Mouse (Mus musculus) midbrain, embryonic 11.5 days (tissue): ENCODE results near the gene Eif2ak3. TPM values are rescaled to one million over a fixed set of nuclear protein-coding genes. Genes with fewer than 3 reads are reported as not detected.
"Not testable (repeated sequence)": the region's sequence is repeated elsewhere in the genome, so short reads cannot be mapped to it uniquely, and the experiment has no call there.

ENCODE experiments used
- ATAC-seq: fragments of 200-750 bp; cut with Nextera tagmentation; 2 replicates; pipeline ENCODE4 v1.8.0; 2017; ENCODE audit warnings: moderate TSS enrichment, moderate library complexity; ENCODE audit not compliant: low FRiP score
- DNase-seq: peaks from one replicate; pipeline ENCODE4 v3.0.0; 2015; ENCODE audit warnings: low spot score; ENCODE audit errors: missing footprints
- H3K27ac ChIP-seq: fragments of 300-500 bp; sonication (generic); 2 replicates; pipeline ENCODE4 v1.5.1; 2014; ENCODE audit warnings: low read depth, low read length
- H3K27me3 ChIP-seq: fragments of 300-500 bp; sonication (generic); 2 replicates; pipeline ENCODE4 v1.6.1; 2014; ENCODE audit warnings: mild to moderate bottlenecking, low read length, moderate library complexity, mixed read lengths; ENCODE audit not compliant: control insufficient read depth, insufficient read depth
- H3K36me3 ChIP-seq: fragments of 300-500 bp; sonication (generic); 2 replicates; pipeline ENCODE4 v1.6.1; 2014; ENCODE audit warnings: mild to moderate bottlenecking, low read length, moderate library complexity, mixed read lengths; ENCODE audit not compliant: control insufficient read depth, insufficient read depth
- H3K4me1 ChIP-seq: fragments of 300-500 bp; sonication (generic); 2 replicates; pipeline ENCODE4 v1.6.1; 2014; ENCODE audit warnings: low read length; ENCODE audit not compliant: control insufficient read depth, insufficient read depth
- H3K4me2 ChIP-seq: fragments of 300-500 bp; sonication (generic); 2 replicates; pipeline ENCODE4 v1.6.1; 2014; ENCODE audit warnings: mild to moderate bottlenecking, moderate library complexity
- H3K4me3 ChIP-seq: fragments of 300-500 bp; sonication (generic); 2 replicates; pipeline ENCODE4 v1.5.1; 2014; ENCODE audit warnings: low read depth, low read length
- H3K9ac ChIP-seq: fragments of 300-500 bp; sonication (generic); 2 replicates; pipeline ENCODE4 v1.6.1; 2014; ENCODE audit warnings: low read length
- H3K9me3 ChIP-seq: fragments of 300-500 bp; sonication (generic); 2 replicates; pipeline ENCODE4 v1.6.1; 2016; ENCODE audit warnings: low read length; ENCODE audit not compliant: control insufficient read depth
- WGBS: fragments of 180-500 bp; shearing (Covaris S2); extraction: QIAGEN DNeasy Blood & Tissue Kit; methylation state at CpG from one replicate; pipeline ENCODE4 v1.1.7; 2014; 5-methylcytosine and 5-hydroxymethylcytosine counted together
- polyA plus RNA-seq: library from polyadenylated mRNA; unstranded; fragments of >200 nt; fragmentation: Nextera tagmentation; extraction: Ambion mirVana; gene quantifications from 2 replicates; pipeline ENCODE4 v1.2.1, GENCODE M21; 2014

The Eif2ak3 gene
- polyA plus RNA-seq, 1 experiment from 2014 or later = 9.8 TPM

DNA sequence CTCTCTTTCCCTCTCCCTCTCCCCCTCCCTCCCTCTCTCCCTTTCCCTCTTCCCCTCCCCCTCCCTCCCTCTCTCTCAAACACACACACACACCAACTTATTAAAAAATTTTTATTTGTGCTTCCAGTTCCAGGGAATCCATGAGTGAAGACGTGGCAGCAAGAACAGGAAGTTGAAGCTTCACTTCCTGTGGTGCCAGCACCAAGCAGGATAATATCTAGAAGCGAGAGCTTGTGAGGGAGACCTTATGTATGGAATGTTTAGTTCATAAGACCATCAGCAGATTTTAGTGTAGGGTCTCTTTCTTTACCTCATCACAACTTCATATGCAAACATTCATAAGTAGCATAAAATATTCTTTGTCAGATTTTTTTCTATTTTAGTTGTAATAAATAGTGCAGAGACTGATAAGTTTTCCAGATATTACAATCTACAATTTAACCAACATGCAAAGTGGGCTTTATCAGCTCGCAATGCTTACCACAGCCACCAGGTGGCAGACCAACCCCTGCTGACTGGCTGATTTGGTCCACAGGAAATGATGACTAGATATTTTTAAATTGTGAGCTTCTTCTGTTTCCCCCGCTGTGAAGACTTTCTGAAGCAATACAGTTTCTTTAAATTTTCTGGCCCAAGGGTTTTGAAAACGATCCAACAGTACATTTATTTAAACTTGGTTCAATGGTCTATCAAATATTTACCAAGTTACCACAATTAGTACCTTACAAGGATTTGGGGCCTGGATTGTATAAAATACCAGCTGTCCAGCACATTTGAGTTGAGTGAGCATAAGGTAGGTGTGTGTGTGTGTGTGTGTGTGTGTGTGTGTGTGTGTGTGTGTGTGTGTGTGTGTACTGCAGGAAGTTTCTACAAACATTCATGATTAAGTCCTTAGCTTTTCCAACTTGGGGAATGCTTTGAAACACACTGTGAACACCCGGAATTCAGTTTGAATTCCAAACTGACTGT, 32.5 kb upstream of the Eif2ak3 start:
- no peaks in the 10 kb centered on the region for H3K27me3 ChIP-seq
- no peak overlapping the region for H3K4me3 ChIP-seq
- H3K4me2 ChIP-seq = no peak overlapping the region
- ATAC-seq (no peak), DNase-seq (peak; percentile 97)
- WGBS = 21% methylated on average over 6 of the region's 6 CpGs
- no peak overlapping the region for H3K27ac ChIP-seq
- H3K36me3 ChIP-seq = no peaks in the 10 kb centered on the region
- no peaks in the 10 kb centered on the region for H3K4me1 ChIP-seq
- H3K9ac ChIP-seq = no peak overlapping the region
- no peaks in the 10 kb centered on the region for H3K9me3 ChIP-seq

DNA sequence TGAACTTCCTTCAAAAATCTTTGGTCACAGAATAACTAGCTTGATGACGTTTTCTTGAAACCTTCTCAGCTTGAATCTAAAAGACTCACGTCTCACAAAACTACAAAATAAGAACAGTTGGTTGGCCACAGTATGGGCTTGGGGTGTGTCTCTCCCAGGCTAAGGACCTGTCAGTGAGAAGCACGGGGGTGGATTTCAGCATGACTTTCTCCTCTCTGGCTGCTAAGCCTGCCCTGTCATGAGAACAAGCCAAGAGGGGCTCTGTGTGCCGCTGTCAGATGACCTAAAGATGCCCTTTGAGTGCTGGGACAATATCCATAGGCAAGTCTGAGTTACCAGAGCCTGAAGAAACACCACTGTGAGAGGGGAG, 31.8 kb upstream of the Eif2ak3 start:
- Histone ChIP-seq H3K9ac (no peak overlapping the region), H3K27ac (no peak overlapping the region), H3K36me3 (no peaks in the 10 kb centered on the region), H3K4me3 (no peak overlapping the region), H3K27me3 (no peaks in the 10 kb centered on the region), H3K4me2 (no peak overlapping the region), H3K9me3 (no peaks in the 10 kb centered on the region), H3K4me1 (no peaks in the 10 kb centered on the region)
- ATAC-seq (no peak), DNase-seq (no peak)
- 35% methylated on average over 4 of the region's 4 CpGs for WGBS

DNA sequence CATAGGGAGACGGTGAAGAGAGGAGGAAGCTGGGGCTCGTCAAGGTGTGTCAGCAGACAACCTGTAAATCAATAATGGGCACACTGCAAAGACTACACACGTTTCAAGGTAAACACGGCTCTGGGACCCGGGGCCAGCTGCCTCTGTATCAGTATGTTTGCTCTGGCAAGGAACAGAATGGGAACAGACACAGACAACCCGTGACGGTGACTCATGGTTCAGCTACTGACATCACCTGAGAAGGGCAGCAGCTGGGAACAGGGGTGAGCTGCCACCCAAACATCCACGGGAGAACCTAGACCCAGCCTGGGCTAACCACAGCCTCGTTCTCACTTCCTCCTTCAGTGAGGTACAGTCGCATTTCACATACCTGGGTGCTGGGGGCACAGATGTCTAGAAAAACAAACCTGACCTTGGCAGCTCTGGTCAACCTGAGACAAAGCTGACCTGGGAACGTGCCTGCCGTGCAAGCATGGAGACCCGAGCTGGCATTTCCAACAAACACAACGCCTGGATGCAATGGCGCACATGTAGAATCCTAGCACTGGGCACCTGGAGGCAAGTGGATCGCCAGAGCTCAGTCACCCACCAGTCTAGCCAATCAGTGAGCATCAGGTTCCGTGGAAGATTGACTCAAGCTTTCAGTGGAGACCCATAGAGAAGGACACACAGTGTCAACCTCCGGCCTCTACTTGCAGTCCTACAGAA, 30.2 kb upstream of the Eif2ak3 start:
- H3K9me3 ChIP-seq = no peaks in the 10 kb centered on the region
- no peak overlapping the region for H3K9ac ChIP-seq
- 92% methylated on average over 18 of the region's 18 CpGs for WGBS
- H3K4me1 ChIP-seq = no peaks in the 10 kb centered on the region
- no peak overlapping the region for H3K27ac ChIP-seq
- no peaks in the 10 kb centered on the region for H3K36me3 ChIP-seq
- no peaks in the 10 kb centered on the region for H3K27me3 ChIP-seq
- no peak for DNase-seq
- H3K4me3 ChIP-seq = no peak overlapping the region
- no peak overlapping the region for H3K4me2 ChIP-seq
- ATAC-seq = no peak

DNA sequence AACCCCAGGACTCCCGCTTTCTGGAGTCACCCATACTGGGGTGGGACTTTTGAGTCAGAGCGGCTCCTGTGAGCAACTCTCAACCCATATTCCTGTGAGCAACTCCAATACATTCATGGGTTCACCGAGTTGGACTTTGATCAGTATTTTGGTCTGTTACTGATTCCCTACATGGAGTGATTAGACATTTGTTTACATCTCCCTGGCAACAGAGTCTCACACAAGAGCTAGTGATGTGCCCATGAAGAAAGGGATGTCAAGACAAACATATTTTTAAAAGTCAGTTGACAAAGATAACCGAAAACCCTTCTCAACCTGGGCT, 29.7 kb upstream of the Eif2ak3 start:
- 84% methylated on average over 4 of the region's 4 CpGs for WGBS
- Histone ChIP-seq H3K36me3 (no peaks in the 10 kb centered on the region), H3K9me3 (no peaks in the 10 kb centered on the region), H3K4me1 (no peaks in the 10 kb centered on the region), H3K4me2 (no peak overlapping the region), H3K27me3 (no peaks in the 10 kb centered on the region), H3K4me3 (no peak overlapping the region), H3K9ac (no peak overlapping the region), H3K27ac (no peak overlapping the region)
- ATAC-seq (no peak), DNase-seq (no peak)

DNA sequence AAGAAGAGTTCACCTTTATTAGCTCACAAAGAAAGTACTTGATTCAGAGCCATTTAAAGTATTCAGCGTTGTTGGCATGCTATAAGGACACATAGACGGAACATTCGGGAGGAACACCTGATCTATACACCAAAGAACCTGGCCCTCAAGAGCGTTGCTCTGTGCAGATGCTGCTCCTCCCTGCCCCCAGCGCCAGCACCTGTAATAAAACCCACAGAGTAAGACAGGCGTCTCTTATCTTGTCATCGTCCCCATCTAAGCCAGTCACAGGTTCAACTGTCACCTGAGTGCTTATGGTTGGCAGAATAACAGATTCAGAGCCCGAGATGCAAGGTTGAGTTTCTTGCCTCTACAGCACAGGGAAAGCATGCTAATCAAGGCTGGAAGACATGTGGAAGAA, 28.8 kb upstream of the Eif2ak3 start:
- no peak for DNase-seq
- Histone ChIP-seq H3K9me3 (no peaks in the 10 kb centered on the region), H3K4me1 (no peaks in the 10 kb centered on the region), H3K4me3 (no peak overlapping the region), H3K4me2 (no peak overlapping the region), H3K36me3 (no peaks in the 10 kb centered on the region), H3K9ac (no peak overlapping the region), H3K27me3 (no peaks in the 10 kb centered on the region), H3K27ac (no peak overlapping the region)
- WGBS = 87% methylated on average over 8 of the region's 8 CpGs
- no peak for ATAC-seq

DNA sequence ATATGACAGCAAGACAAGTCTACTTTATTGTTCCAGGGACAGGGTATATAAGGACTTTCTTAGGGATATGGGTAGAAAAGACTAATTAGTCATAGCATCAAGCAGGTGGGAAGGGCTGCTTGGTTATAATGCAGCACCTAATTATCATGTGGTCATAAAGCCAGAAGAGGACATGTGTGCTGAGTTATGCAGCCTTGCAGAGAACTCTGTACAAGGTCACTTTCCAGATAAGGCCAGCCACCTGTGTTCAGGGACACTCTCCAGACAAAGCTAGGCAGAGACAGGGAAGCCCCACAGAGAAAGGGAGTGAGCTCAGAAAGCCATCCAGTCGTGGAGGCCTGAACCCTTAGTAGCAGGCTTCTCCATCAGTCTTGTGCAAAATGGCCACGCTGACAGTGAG, 22.7 kb upstream of the Eif2ak3 start:
- WGBS = 66% methylated on average over 2 of the region's 2 CpGs
- Histone ChIP-seq H3K4me2 (no peak overlapping the region), H3K4me1 (no peaks in the 10 kb centered on the region), H3K36me3 (no peaks in the 10 kb centered on the region), H3K27me3 (no peaks in the 10 kb centered on the region), H3K27ac (no peak overlapping the region), H3K9ac (no peak overlapping the region), H3K9me3 (no peaks in the 10 kb centered on the region), H3K4me3 (no peak overlapping the region)
- no peak for ATAC-seq
- no peak for DNase-seq

DNA sequence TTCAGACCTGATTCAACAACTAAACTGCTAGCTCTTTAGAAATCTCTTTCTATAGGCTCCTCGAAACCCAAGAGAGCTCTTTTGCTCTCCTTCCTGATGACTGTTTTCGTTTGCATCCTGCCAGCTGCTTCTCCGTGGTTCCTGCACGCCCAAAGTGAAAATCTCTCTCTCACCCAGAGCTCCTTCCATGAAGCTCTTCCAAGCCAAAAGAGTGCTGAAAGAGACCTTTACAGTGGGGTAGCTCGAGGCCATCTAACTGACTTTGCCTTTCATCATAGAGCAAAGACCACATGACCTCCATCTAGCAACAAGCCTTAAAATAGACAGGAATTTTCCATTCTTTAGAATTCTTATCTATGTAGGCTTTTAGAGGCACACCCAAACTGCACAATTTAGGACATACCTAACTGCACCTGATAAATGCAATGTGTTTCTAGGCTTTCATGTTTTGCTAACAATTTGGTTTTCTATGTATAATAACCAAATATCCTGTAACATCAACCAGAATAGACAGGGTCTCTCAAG, 21.9 kb upstream of the Eif2ak3 start:
- no peak overlapping the region for H3K27ac ChIP-seq
- no peaks in the 10 kb centered on the region for H3K4me1 ChIP-seq
- H3K9ac ChIP-seq = no peak overlapping the region
- H3K4me2 ChIP-seq = no peak overlapping the region
- no peak for DNase-seq
- H3K36me3 ChIP-seq = no peaks in the 10 kb centered on the region
- no peak for ATAC-seq
- H3K4me3 ChIP-seq = no peak overlapping the region
- H3K9me3 ChIP-seq = no peaks in the 10 kb centered on the region
- 67% methylated on average over 5 of the region's 5 CpGs for WGBS
- H3K27me3 ChIP-seq = no peaks in the 10 kb centered on the region

DNA sequence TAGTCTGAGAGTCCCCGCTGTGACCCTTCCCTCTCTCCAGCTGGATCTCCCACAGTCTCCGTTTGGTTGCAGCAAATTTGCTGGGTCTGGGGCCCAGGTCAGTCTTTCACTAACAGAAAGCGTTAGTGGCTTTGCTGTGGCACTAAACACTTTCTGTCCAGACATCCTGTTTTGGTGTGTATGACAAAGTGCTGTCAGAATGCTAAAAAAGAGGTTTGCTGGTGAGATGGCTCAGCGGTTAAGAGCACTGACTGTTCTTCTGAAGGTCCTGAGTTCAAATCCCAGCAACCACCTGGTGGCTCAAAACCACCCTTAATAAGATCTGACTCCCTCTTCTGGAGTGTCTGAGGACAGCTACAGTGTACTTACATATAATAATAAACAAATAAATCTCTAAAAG, 21.0 kb upstream of the Eif2ak3 start:
- H3K4me1 ChIP-seq, H3K9ac ChIP-seq, H3K4me3 ChIP-seq, ATAC-seq, H3K27ac ChIP-seq, H3K4me2 ChIP-seq, DNase-seq, H3K27me3 ChIP-seq, H3K36me3 ChIP-seq, H3K9me3 ChIP-seq: not testable (repeated sequence)
- 77% methylated on average over 4 of the region's 4 CpGs for WGBS
